Mouse (Mus musculus): ENCODE results near the gene Cacna2d3.

The Cacna2d3 gene

DNA sequence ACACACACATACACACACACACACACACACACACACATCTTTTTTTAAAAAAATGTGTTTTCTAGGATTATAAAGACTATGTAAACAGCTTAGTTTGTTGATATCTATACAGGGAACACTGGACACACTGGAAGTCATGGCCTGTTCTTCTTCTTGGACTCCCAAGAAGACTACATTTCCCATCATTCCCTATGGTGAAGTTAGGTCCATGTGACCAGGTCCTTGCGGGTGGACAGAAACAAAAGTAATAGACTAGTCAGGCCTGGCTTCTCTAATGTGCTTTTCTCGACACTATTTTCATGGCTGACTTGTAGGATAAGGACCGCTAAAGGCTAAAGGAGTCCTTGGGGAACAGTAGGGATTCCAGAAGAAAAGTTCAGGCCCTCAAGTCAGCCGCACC, 78.4 kb downstream of the Cacna2d3 start:
- no peak for DNase-seq (ENCODE audit: extremely low read depth, low read depth, low spot score)

DNA sequence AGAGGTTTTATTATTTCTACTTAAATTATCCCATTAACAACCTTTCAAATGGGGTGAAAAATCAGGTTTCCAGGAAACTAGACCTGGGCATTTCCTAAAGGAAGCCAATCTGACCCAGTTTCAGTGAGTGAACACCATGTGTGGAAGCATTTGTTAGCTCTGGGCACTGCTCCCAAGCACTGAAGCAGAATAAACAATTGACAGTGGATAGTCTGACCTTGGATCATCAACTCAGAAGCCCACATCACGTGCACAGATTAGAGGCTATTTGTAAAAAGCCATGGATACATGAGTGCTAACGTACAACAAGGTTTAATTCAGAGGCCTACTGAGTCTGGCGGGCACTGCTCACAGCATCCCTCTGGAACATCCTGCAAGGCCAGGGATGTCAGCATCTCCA, 82.4 kb downstream of the Cacna2d3 start:
- DNase-seq (ENCODE audit: extremely low read depth, low read depth, low spot score): no peak

DNA sequence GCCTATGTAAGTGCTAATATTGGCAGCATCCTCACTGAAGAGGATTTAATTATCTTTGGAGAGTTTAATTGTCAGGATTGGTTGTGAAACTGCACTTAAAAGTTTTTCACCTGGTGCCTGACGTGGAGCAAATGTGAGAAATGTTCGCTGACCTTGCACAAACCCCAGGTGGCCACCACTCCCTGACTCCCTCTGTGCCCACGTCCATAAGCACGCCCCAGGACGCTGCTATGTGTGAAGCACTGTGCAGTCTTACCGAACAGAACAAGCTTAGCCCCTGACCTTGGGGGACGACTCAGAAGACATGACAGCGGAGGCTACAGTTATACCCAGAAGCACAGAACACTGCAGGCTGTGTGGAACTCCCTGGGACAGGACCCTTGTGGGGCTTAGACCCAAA, 93.5 kb downstream of the Cacna2d3 start:
- no peak for DNase-seq (ENCODE audit: extremely low read depth, low read depth, low spot score)

DNA sequence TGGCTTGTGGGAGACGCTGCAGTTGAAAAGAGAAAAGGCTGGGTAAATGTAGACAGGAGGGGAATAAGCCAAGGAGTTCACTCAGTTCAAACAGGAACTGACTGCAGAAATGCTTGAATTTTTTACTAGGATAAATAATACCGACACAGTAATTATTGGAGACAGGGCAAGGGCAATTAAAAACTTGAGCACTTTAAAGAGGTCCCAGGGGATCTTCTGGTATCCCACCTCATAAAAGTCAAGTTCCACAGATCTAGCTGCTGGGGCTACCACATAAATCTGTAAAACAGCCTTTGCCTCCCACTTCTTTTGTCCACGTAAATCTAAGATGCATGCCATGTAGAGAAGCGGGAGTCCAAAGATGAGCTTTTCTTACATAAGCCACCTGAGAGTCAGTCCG, 109.2 kb downstream of the Cacna2d3 start:
- no peak for DNase-seq (ENCODE audit: extremely low read depth, low read depth, low spot score)

DNA sequence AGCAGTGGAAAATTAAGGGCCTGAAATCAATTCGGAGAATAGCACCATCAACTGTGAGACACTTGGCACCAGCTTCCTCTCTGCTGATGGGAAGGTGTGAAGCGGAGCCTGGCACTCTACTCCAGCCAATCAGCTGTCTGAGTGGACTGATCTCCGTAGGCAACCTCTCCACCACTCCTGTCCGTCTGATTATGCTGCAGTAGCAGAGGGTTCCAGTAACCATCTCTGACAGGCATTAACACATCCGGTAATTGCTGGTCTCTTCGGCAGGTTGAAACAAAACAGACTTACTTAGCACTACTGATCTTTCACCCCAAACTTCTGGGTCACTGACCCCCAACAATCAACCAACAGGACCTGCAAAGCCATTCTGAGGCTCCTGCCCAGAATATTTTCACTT, 112.9 kb downstream of the Cacna2d3 start:
- DNase-seq (ENCODE audit: extremely low read depth, low read depth, low spot score): no peak

DNA sequence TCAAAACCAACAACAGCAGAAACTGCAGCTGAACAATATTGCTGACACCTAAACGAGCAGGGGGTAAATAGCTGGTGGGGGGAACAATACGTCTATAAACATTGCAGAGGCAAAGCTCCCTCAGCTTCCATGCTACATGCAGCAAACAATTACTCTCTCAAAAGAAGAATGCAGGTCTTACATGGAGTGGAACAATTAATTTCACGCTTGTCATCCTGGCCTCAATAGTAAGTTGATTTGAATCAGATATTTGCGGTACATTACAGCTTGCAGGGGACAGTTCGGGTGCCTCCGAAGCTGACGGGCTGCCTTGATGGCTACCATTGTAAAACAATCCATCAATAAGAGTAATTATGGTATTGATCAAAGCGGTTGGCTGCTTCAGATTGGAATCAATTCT, 122.2 kb downstream of the Cacna2d3 start:
- no peak for DNase-seq (ENCODE audit: extremely low read depth, low read depth, low spot score)

DNA sequence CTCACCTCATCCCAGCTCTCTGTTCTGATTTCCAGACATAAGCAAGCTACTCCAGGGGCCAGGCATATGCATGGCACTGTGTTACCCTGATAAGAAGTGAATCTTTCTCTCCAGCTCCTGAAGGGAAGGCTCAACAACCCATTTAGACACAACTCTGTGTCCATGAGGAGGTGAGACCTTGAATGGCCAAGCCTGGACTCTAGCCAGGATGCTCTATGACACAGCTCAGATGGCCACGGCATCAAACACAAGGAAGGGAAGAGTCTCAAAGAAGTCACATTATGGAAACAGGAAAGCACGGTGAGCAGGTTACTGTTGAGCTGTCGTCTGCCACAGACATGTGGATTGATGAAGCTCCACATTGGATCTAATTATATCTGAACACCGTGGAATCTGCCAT, 128.8 kb downstream of the Cacna2d3 start:
- DNase-seq (ENCODE audit: extremely low read depth, low read depth, low spot score): no peak

DNA sequence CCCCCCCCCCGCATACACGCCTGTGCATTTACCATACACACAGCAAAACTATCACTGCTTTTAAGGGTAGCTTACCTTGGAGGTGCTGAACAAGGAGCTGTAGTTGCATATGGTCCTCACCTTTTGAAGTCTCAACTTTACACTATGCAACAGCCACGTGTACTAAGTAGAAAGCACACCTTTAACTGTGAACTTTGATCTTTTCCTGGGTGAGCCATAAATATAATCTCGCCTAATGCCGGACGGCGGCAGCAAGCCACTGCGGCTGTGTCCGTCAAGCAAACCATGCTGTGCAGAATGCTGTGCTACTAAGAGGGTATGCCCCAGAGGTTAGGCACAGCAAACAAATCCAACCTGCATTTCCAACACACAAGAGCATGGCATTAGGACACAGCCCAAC, 132.0 kb downstream of the Cacna2d3 start:
- no peak for DNase-seq (ENCODE audit: extremely low read depth, low read depth, low spot score)

DNA sequence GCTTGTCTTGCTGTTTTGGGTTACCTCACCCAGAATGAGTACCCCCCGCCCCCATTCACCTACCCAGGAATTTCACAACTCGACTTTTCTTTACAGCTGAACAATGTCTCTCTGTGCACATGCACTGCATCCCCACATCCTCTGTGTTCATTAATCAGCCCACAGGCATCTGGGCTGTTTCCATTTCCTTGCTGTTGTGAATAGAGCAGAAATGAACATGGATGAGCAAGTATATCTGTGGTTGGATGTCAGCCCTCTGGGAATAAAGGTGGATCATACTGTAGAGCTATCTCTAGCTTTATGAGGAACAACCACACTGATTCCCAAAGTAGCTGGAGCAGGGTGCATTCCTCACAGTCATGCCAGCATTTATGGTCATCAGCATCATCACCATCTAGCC, 139.7 kb downstream of the Cacna2d3 start:
- no peak for DNase-seq (ENCODE audit: extremely low read depth, low read depth, low spot score)

DNA sequence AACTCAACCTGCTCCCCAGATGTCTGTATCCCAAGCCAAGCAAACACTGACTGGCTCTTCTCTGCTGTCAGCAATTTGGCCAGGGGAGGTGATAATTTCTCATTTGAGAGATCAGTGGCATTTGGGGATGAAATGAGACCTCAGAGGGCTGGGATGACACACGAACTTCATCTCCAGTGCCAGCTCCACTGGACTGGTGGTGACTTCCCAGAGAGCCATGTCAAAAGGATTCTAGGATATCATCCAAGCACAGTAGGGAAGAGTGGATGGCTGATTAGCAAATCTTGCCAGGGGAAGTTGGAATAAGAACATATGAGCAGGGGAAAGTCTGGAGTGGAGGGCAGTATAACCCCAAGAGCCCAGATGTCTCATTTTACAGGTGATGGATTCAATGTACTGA, 143.9 kb downstream of the Cacna2d3 start:
- no peak for DNase-seq (ENCODE audit: extremely low read depth, low read depth, low spot score)

DNA sequence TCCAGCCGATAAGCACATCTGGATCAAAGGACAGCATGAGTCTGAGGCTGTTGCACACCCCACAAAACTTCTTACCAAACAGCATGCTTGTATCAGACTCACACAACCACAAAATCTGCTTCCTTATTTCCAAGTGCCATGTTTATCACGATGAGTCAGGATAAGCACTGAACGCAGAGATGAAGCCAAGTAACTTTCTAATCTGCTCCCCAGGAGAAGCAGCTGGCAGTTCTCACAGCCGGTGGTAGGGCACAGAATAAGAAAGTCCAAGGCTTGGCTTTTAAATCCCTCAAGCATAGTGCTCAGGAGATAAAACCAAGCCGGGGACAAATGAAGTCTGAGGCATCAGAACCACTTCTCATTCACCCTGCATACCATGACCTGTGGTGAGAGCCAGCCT, 146.1 kb downstream of the Cacna2d3 start:
- DNase-seq (ENCODE audit: extremely low read depth, low read depth, low spot score): no peak

DNA sequence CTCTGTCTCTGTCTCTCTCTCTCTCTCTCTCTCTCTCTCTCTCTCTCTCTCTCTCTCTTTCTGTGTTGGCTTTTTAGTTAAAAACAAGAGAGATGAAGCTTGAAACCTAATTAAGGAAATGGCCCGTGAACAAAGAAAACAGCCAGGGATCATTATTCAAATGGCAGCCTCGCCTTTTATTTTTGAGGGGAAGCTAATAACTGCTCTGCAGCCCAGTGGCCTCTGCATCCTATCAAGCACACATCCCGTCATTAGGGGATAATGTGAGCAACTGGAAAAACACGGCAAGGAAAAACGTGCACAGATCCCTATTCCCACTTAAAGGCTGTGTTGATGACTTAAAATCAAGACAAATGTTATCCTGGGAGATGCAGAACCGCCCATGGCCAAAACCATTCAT, 159.0 kb downstream of the Cacna2d3 start:
- DNase-seq (ENCODE audit: extremely low read depth, low read depth, low spot score): no peak

DNA sequence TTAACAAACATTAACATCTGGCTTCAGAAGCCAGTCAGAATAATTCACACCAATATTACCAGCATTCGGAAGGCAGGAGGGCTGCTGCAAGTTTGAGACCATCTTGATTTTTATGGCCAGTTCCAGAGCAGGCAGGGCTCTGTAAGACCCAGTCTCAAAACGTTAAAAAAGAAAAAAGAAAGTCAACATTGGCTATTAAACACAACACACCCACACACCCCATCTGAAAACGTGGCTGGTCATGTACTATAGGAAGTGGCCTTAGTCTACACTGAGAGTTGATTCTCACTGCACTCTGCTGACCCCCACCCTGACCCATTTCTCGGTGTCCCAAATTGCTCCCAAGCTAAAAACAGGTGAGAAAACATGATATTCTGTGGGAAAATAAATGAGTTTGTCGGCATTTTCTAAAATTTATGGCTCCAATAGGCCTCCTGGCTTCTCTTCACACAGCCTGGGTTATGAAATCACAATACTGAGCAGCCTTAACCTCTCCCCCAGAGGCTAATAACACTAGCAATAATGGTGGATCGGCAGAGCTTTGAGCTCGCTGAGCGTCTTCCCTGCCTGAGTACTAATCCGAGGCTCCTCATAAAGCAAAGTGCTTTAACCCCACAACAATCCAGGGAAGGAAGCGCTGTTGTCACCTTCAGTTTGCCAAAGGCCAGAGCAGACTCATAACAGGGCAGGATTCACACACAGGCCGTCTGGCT, 160.4 kb downstream of the Cacna2d3 start:
- no peak for DNase-seq (ENCODE audit: extremely low read depth, low read depth, low spot score)

DNA sequence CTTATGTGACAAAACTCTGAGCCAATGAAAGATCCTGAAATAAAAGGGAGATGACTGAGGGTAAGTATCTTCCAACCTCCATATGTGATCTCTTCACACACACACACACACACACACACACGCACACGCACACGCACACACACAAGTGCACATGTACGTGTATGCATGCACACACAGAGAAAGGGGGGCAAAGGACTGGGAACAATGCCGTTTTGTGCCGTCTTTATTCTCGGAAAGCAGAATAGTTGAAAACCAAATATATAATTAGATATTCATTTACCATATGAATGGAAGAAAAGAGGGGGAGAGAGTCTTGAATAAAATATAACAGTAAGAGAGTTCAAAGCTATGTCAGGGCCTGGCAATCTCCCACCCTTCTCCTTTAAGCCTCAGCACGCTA, 163.2 kb downstream of the Cacna2d3 start:
- no peak for DNase-seq (ENCODE audit: extremely low read depth, low read depth, low spot score)

DNA sequence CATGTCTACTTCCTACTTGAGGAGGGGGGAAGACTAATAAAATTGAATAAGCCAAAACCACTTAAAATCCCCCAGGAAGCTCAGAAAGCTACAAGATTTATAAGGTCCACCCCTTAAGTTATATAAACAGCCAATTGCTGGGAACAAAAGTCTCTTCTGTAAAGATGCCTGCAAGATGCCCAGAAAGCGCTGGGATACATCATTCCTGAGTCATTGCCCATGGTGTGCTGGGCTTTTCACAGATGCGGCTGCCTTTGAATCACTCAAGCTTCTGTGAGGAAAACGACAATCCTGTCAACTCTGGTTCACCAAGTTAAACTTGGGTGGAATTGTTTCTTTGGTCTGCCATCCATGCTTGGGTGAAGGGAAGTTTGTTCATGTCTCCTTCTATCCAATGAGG, 165.5 kb downstream of the Cacna2d3 start:
- DNase-seq (ENCODE audit: extremely low read depth, low read depth, low spot score): no peak

DNA sequence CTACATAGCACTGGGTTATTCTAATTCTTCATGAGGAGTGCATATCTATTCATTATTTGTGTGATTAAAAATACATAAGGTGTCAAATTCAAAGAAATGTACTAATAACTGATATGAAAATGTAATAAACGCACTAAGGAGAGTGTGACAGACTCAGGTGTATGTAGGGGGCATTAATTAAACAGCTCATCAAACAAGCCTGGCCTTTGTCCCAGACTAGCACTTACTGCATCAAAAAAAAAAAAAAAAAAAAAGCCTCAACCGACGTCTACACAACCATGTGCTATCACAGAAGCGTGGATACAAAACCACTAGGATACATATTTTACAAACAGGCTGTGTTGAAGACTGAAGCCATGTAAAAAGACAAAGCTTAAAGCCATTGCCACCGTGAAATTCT, 169.2 kb downstream of the Cacna2d3 start:
- DNase-seq (ENCODE audit: extremely low read depth, low read depth, low spot score): no peak

DNA sequence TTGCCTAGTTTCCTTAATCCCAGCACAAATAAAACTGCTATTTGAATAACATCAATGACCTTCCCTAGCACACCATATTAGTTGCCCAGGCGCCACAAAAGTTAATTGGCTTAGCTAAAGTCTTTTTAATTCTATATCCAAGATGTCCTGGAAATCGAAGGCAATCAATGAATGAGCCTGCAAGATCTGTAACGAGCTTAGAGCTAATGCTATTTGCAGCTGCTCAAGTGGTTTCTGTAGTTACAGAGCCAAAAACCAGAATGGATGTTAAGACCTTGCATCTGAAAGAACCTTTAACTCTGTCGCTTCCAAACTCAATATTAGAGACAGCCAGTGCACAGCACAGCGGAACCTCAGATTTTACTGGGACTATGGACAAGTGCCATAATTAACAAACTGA, 173.0 kb downstream of the Cacna2d3 start:
- DNase-seq (ENCODE audit: extremely low read depth, low read depth, low spot score): no peak

DNA sequence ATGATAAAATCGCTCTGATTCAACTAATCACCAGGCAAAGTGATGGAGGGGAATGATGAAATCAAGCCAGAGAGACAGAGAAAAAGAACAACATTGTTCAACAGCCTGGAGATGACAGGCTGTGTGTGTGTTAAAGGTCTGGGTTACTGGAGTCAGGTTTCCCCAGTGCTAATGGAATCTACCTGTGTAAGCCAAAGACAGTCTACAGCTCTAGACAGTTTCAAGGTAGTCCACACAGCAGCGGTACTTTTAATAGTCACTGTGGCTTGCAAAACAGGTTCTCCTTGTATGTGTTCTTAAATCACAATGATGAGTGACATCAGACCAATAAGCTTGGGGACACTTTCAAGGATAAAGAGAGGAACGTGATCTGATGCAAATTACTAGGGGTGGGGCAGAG, 191.1 kb downstream of the Cacna2d3 start:
- DNase-seq (ENCODE audit: extremely low read depth, low read depth, low spot score): no peak

DNA sequence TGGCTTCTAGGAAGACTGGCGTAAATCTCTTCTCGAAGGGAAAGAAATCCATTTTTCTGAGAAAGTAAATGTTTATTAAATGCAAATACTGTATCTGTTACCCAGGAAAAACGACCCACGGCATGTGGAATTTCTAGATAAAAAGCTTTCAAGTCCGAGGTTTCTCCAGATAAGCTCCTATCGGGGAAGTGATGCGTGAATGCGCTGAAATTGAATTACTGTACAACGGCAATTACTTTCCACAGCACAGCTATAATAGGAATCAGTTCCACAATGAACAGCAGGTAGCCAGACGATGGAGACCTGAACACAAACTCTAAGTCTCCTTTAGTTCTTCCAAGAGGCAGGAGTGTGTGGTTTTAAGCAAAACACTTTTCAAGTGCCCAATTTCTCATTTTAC, 193.0 kb downstream of the Cacna2d3 start:
- no peak for DNase-seq (ENCODE audit: extremely low read depth, low read depth, low spot score)

DNA sequence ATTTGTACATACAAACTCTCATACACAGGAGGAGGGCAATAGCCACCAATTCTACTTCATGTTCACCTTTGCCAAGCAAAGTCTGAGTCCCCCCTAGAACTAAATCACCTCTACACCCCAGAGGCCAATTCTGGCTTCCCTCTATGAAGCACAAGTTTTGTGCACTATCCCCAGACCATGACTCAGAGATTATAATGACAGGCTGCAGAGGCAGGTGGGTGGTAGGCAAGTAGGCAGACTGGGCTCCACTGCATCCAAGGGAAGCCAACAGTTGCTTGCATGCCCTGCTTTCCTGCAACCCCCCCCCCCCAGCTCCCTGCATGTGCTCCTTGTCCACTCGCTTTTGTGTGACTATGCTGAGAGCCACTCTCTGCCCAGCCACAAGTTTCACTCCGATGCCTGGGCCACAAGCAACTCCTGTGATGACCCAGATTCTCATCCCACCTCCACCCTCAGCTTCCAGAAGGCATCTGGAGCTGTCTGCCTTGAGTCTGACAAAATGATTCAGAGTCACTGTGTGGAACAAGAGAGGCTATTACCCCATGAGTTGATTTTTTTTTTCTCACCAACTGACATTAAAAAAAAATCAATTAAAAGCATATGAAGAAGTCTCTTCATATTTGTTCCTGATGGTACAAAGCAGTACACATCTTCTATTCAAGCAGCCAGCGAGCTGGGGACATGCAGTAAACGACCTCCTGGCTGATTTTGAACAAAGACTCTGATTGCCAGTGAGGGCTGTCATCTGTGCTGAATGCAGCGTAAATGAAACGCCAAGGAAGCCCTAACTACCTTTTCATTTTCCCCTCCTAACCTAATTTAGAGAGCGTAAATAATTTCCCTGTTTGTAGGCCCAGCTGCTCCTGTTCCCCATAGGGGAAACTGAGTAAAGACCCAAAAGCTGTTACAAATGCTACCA, 201.7 kb downstream of the Cacna2d3 start:
- DNase-seq (ENCODE audit: extremely low read depth, low read depth, low spot score): no peak

DNA sequence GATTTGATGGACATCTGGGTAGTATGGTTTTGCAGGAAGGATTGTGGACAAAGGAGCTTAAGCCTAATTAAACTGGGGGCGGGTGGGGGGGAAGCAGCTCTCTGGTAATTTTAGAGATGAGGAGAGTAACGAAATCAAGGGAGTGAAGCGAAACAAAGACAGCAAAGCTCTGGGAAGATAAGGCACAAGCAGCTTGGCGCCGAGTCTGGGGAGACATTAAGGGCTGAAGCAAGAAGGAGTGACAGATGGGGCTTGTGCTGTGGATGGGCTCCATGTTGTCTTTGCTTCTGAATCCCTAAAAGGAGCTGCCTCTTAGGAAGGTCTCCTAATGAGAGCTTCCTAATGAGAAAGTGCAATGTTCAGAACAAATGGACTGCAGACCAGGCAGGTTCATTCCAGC, 219.0 kb downstream of the Cacna2d3 start:
- DNase-seq (ENCODE audit: extremely low read depth, low read depth, low spot score): no peak

DNA sequence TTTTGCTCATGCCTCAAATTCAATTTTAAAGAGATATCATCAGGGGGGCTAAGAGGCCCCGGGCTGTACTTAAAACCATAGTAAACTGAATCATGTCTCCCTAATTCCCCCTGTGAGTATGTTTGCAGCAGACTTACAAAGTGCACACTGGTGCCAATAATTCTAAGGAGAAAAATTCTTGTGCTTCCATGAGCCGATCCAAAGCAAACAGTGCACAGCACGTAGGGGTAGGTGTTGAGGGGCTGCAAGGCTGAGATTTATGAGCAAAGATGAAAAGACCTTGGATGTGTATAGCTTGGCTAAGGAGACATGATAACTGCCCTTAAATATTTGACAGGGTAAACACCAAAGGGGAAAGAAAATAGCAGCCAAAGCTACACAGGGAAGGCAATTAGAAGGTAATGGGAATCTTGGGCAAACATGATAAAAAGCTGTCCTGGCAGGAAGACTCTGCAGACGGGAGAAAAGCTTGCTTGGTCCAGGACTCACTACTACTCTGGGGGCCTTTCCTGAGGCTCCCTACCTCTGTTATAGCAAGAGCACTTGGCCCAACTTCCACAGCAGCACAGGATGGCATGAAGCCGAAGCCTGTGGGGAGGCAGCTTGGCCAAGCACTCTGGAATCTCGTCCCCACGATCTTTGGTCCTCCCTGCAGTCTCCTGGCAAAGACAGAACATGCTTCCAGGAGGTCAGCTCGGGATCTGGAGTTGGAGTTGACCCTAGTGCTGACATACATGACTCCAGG, 222.9 kb downstream of the Cacna2d3 start:
- DNase-seq (ENCODE audit: extremely low read depth, low read depth, low spot score): peak; percentile 34

All from fat pad, adult 2 months (tissue).